Mouse (Mus musculus) forebrain, embryonic 13.5 days (tissue): ENCODE results near the gene Tenm2. TPM values are rescaled to one million over a fixed set of nuclear protein-coding genes. Genes with fewer than 3 reads are reported as not detected.
A peak's percentile ranks its signal among the peaks of the same experiment; 100 is the strongest.

Source experiments
- ATAC-seq: fragments of 200-750 bp; cut with Nextera tagmentation; 2 replicates; pipeline ENCODE4 v1.8.0; 2017
- H3K27ac ChIP-seq: fragments of 300-500 bp; sonication (generic); 2 replicates; pipeline ENCODE4 v1.5.1; 2015; ENCODE audit warnings: inconsistent platforms, mild to moderate bottlenecking, moderate library complexity
- H3K27me3 ChIP-seq: fragments of 300-500 bp; sonication (generic); 2 replicates; pipeline ENCODE4 v1.6.1; 2015; ENCODE audit warnings: mild to moderate bottlenecking, inconsistent platforms
- H3K36me3 ChIP-seq: fragments of 300-500 bp; sonication (generic); 2 replicates; pipeline ENCODE4 v1.6.1; 2015; ENCODE audit warnings: mild to moderate bottlenecking, inconsistent platforms; ENCODE audit not compliant: poor library complexity, severe bottlenecking
- H3K4me1 ChIP-seq: fragments of 300-500 bp; sonication (generic); 2 replicates; pipeline ENCODE4 v1.6.1; 2015; ENCODE audit warnings: inconsistent platforms
- H3K4me2 ChIP-seq: fragments of 300-500 bp; sonication (generic); 2 replicates; pipeline ENCODE4 v1.6.1; 2015; ENCODE audit warnings: inconsistent platforms, mild to moderate bottlenecking, moderate library complexity
- H3K4me3 ChIP-seq: fragments of 300-500 bp; sonication (generic); 2 replicates; pipeline ENCODE4 v1.5.1; 2015; ENCODE audit warnings: mild to moderate bottlenecking, inconsistent platforms
- H3K9ac ChIP-seq: fragments of 300-500 bp; sonication (generic); 2 replicates; pipeline ENCODE4 v1.6.1; 2015; ENCODE audit warnings: mild to moderate bottlenecking, inconsistent platforms
- H3K9me3 ChIP-seq: fragments of 300-500 bp; sonication (generic); replicated peaks from 2 replicates; pipeline ENCODE4 v1.6.1; 2016; ENCODE audit warnings: inconsistent platforms
- WGBS: fragments of 180-500 bp; shearing (Covaris S2); methylation state at CpG from one replicate; pipeline ENCODE4 v1.1.7; 2015; 5-methylcytosine and 5-hydroxymethylcytosine counted together
- polyA plus RNA-seq: library from polyadenylated mRNA; unstranded; fragments of >200 nt; fragmentation: Nextera tagmentation; extraction: Ambion mirVana; gene quantifications from 2 replicates; pipeline ENCODE4 v1.2.1, GENCODE M21; 2015

Gene Tenm2
- polyA plus RNA-seq, 1 experiment from 2014 or later, result 18.2 TPM

- no peaks in the 10 kb centered on the region for H3K9me3 ChIP-seq
- no peak overlapping the region for H3K27ac ChIP-seq
- peaks cover 2% of the 10 kb centered on the region; the same call in 1 of the 2 replicates for H3K36me3 ChIP-seq
- no peak overlapping the region for H3K9ac ChIP-seq
- peaks cover 37% of the 10 kb centered on the region for H3K4me1 ChIP-seq
- H3K4me3 ChIP-seq, result no peak overlapping the region
- no peak for ATAC-seq
- H3K27me3 ChIP-seq, result peaks cover 9% of the 10 kb centered on the region; the same call in 1 of the 2 replicates
- 92% methylated on average over 13 of the region's 13 CpGs for WGBS
- H3K4me2 ChIP-seq, result no peak overlapping the region
Observed at GRCm38 (mm10) chr11:36041411-36041810, 1194.4 kb downstream of the Tenm2 start.

DNA sequence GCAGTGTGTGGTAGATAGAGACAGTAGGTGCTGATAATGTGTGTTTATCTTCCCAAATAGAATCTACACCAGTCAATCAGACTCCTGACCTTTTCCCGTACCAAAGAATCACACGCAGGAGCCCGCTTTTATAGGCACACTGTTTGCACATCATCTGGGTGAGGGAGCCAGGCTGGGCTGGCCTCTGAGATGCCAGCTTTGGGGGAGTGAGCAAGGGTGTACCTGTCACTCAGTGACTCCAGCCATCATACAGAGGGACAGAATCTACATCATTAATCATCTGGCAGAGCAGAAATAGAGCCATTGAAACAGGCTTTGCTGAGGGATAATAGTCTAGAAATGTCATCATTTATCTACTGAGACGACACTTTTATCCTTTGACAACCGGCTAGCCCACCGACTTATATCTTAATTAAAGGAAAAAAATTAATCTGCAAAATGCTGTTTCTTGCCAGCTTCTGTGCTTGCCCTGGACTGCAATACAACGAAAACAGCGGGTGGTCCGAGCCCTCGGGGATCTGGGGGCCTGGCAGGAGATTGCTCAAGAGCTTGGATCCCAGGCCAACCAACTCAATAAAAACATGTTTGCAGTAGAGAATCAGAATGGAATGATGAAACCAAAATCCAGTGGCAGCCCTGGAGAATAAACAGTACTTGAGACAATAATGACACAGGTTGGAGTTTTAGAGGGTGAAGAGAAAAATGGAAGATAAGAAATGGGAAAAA is 1195.1 kb downstream of the Tenm2 start:
- H3K9ac ChIP-seq, result no peak overlapping the region
- H3K27me3 ChIP-seq, result peaks cover 9% of the 10 kb centered on the region; the same call in 1 of the 2 replicates
- H3K27ac ChIP-seq, result no peak overlapping the region
- H3K4me2 ChIP-seq, result no peak overlapping the region
- peaks cover 2% of the 10 kb centered on the region; the same call in 1 of the 2 replicates for H3K36me3 ChIP-seq
- peaks cover 37% of the 10 kb centered on the region for H3K4me1 ChIP-seq
- 66% methylated on average over 10 of the region's 10 CpGs for WGBS
- no peak for ATAC-seq
- H3K9me3 ChIP-seq, result no peaks in the 10 kb centered on the region
- H3K4me3 ChIP-seq, result no peak overlapping the region

- Histone ChIP-seq H3K4me1 (peaks cover 37% of the 10 kb centered on the region), H3K36me3 (peaks cover 2% of the 10 kb centered on the region; the same call in 1 of the 2 replicates)
Observed at GRCm38 (mm10) chr11:36039825-36040224, 1195.9 kb downstream of the Tenm2 start.

DNA sequence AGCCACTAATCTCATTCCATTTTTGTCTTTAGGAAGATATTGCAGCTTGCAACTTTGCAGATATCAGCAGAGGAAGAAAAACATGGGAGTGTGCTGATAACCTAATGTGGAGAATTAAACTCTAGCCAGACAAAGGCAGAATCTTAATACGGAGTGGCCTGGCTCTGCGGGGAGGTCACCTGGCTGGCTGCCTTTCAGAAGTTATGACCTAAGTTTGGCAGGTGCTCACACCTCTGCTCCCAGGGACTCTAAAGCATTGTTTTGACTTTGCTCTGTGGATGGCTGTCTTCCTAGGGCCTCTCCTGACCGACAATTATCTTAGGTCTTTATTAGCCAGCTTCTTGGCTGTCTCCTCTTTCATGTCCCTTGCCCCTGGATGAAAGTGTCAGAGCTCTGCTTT is 1197.4 kb downstream of the Tenm2 start:
- 62% methylated on average over 3 of the region's 3 CpGs for WGBS
- H3K27me3 ChIP-seq, result no peaks in the 10 kb centered on the region
- H3K4me3 ChIP-seq, result no peak overlapping the region
- no peak overlapping the region for H3K4me2 ChIP-seq
- peaks cover 2% of the 10 kb centered on the region; the same call in 1 of the 2 replicates for H3K36me3 ChIP-seq
- no peak for ATAC-seq
- H3K9me3 ChIP-seq, result no peaks in the 10 kb centered on the region
- H3K9ac ChIP-seq, result no peak overlapping the region
- no peak overlapping the region for H3K27ac ChIP-seq
- peaks cover 37% of the 10 kb centered on the region for H3K4me1 ChIP-seq

More at GRCm38 (mm10) chr11:36039825-36040224, 1195.9 kb downstream of the Tenm2 start:
- Histone ChIP-seq H3K27me3 (peaks cover 7% of the 10 kb centered on the region; the same call in 1 of the 2 replicates), H3K9ac (no peak overlapping the region), H3K4me3 (no peak overlapping the region), H3K4me2 (no peak overlapping the region), H3K9me3 (no peaks in the 10 kb centered on the region), H3K27ac (no peak overlapping the region)
- 61% methylated on average over 10 of the region's 10 CpGs for WGBS
- ATAC-seq, result no peak

GRCm38 (mm10) chr11:36037311-36037710 is 1198.5 kb downstream of the Tenm2 start:
- WGBS, result 73% methylated on average over 4 of the region's 4 CpGs
- no peak for ATAC-seq
- H3K4me3 ChIP-seq, result no peak overlapping the region
- no peak overlapping the region for H3K27ac ChIP-seq
- peaks cover 2% of the 10 kb centered on the region; the same call in 1 of the 2 replicates for H3K36me3 ChIP-seq
- peaks cover 37% of the 10 kb centered on the region for H3K4me1 ChIP-seq
- H3K9ac ChIP-seq, result no peak overlapping the region
- H3K27me3 ChIP-seq, result no peaks in the 10 kb centered on the region
- no peak overlapping the region for H3K4me2 ChIP-seq
- H3K9me3 ChIP-seq, result no peaks in the 10 kb centered on the region

DNA sequence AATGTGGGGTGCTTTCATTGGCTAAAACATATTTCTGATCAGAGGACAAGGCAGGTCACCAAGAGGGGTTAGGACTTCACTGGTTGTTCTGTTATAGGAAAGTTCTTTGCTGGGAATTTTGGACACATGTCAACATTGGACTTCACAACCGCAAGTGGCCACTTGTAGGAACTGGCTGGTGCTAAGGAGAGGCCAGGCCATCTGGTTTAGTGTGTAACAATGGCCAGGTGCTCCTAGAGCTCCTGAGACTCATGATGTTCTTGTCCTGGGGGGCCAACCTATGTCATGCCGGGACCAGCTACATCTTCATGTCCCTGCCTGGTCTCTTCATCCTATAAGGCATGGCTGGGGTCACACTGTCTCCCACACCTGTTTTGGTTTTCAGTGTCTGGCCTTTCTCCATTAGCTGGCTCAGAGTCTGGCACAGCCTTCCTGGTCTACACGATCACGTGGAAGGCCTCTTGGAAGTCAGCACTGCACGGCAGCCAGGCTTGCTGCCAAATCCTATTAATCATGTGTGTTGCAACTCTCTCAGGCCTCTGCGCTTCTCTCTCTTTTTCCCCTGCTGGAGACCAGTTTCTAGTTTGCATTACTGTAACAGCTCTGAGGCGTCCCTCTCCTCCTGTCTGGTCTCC is 1199.6 kb downstream of the Tenm2 start:
- Histone ChIP-seq H3K4me1 (peaks cover 48% of the 10 kb centered on the region), H3K9me3 (no peaks in the 10 kb centered on the region), H3K36me3 (peaks cover 2% of the 10 kb centered on the region; the same call in 1 of the 2 replicates), H3K27me3 (no peaks in the 10 kb centered on the region), H3K4me2 (no peak overlapping the region), H3K27ac (peak overlapping the region; percentile 55; the same call in 1 of the 2 replicates), H3K4me3 (no peak overlapping the region), H3K9ac (no peak overlapping the region)
- peak; percentile 84 for ATAC-seq
- WGBS, result 41% methylated on average over 7 of the region's 7 CpGs

DNA sequence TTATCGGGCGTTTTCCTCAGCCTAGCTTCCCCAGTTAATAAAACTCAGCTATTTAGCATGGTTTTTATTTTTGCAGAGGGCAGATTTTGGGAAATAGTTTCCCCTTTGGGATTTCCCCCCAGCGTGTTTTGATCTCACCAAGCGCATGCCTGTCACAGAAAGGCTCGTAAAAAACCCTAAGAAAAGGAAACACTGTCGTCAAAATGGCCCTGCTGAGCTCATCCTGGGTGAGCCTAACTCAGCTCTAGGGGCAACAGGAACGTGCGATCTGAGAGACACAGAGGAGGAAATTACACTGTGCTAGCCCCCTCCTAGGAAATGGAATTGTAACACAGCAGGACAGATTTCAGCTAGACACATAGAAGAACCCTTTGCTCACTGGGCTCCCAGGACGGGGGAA is 1204.0 kb downstream of the Tenm2 start:
- no peak overlapping the region for H3K4me3 ChIP-seq
- H3K4me1 ChIP-seq, result peaks cover 22% of the 10 kb centered on the region
- no peak overlapping the region for H3K9ac ChIP-seq
- no peaks in the 10 kb centered on the region for H3K9me3 ChIP-seq
- 32% methylated on average over 9 of the region's 9 CpGs for WGBS
- no peaks in the 10 kb centered on the region for H3K27me3 ChIP-seq
- peaks cover 8% of the 10 kb centered on the region; the same call in 1 of the 2 replicates for H3K36me3 ChIP-seq
- H3K4me2 ChIP-seq, result no peak overlapping the region
- H3K27ac ChIP-seq, result 0 out of 2 replicates have a peak overlapping the region, but pooled peaks have one; percentile 2
- no peak for ATAC-seq

GRCm38 (mm10) chr11:36020009-36020408 is 1215.8 kb downstream of the Tenm2 start:
- H3K27ac ChIP-seq, result no peak overlapping the region
- peaks cover 3% of the 10 kb centered on the region; the same call in 1 of the 2 replicates for H3K4me1 ChIP-seq
- peaks cover 19% of the 10 kb centered on the region for H3K36me3 ChIP-seq
- H3K9me3 ChIP-seq, result 0 out of 2 replicates have a peak, but pooled peaks cover 4% of the 10 kb centered on the region
- no peak for ATAC-seq
- H3K9ac ChIP-seq, result no peak overlapping the region
- H3K4me2 ChIP-seq, result no peak overlapping the region
- H3K4me3 ChIP-seq, result no peak overlapping the region
- no peaks in the 10 kb centered on the region for H3K27me3 ChIP-seq
- 78% methylated on average over 3 of the region's 3 CpGs for WGBS

- Histone ChIP-seq H3K9ac (no peak overlapping the region), H3K27me3 (no peaks in the 10 kb centered on the region), H3K27ac (no peak overlapping the region), H3K4me1 (peaks cover 8% of the 10 kb centered on the region; the same call in 1 of the 2 replicates), H3K4me3 (no peak overlapping the region), H3K4me2 (no peak overlapping the region), H3K36me3 (peaks cover 4% of the 10 kb centered on the region), H3K9me3 (no peaks in the 10 kb centered on the region)
- WGBS, result 86% methylated on average over 4 of the region's 4 CpGs
- no peak for ATAC-seq
Observed at GRCm38 (mm10) chr11:36013179-36013578, 1222.6 kb downstream of the Tenm2 start.

DNA sequence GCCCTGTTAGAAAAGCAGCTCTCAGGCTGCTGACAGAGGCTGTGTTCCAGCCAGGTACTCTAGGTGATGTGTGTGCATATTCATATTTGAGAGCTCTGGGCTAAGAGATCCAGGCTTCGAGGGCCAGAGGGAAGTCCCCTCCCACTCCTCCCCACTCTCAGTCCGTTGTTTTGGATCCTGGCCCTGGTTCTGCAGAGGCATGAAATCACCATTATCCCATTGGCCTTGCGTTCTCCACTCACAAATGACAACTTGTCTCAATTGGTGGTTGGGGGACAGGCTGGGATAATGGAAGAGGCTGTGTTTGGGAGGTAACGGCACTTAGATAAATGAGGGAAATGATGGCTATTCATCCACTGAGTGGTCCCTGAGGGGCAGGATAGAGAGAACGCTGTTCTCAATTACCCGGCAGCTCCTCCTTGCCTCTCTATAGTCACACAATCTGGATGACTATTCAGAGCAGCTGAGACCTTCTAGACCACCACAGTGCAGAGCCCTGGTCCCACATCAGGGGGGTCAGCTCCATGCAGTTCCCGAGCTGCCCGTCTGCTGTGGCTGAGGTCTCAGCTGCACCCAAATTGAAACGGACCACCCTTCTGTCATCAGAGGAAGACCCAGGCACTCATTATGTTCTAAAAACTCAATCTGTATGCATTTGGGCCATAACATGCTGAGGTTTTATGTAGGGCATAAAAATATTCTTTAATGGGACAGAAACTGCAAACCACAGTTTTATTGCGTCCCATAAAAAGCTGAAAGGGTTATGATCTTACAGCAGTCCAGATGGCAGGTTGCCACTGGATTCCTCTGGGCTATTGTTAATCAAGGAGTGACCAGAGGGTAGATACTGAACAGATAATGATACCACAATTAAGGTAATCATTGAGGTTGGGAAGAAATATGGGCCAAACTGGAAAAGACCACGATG is 1226.2 kb downstream of the Tenm2 start:
- H3K9ac ChIP-seq, result no peak overlapping the region
- no peaks in the 10 kb centered on the region for H3K9me3 ChIP-seq
- H3K27me3 ChIP-seq, result no peaks in the 10 kb centered on the region
- 57% methylated on average over 11 of the region's 11 CpGs for WGBS
- ATAC-seq, result peak; percentile 58; the same call in 1 of the 2 replicates
- peak overlapping the region; percentile 14; the same call in 1 of the 2 replicates for H3K27ac ChIP-seq
- H3K4me2 ChIP-seq, result no peak overlapping the region
- H3K4me1 ChIP-seq, result peaks cover 8% of the 10 kb centered on the region; the same call in 1 of the 2 replicates
- H3K4me3 ChIP-seq, result no peak overlapping the region
- peaks cover 10% of the 10 kb centered on the region for H3K36me3 ChIP-seq

DNA sequence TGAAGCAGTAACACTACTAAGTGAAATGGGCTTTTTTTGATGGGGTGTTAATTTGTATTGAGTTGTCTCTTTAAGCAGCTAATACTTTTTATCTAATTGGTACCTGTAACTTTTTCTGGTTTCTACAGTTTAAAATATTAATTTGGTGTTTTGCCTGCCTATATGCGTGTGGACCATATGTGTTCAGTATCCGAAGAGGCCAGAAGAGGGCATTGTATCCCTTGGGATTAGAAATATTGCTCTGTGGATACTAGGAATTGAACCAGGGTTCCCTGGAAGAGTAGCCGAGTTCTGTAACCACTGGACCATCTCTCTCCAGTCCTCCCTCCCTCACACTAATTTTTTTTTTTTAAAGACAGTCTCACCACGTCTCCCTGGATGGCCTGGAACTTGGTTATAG is 1232.9 kb downstream of the Tenm2 start:
- H3K27me3 ChIP-seq, result peaks cover 11% of the 10 kb centered on the region; the same call in 1 of the 2 replicates
- no peak overlapping the region for H3K27ac ChIP-seq
- H3K4me1 ChIP-seq, result peaks cover 26% of the 10 kb centered on the region
- H3K9me3 ChIP-seq, result no peaks in the 10 kb centered on the region
- H3K9ac ChIP-seq, result no peak overlapping the region
- ATAC-seq, result no peak
- WGBS, result 47% methylated on average over 4 of the region's 4 CpGs
- no peak overlapping the region for H3K4me3 ChIP-seq
- H3K4me2 ChIP-seq, result no peak overlapping the region
- H3K36me3 ChIP-seq, result peaks cover 3% of the 10 kb centered on the region; the same call in 1 of the 2 replicates
